In genomic region chr1:66912305-66912704, GRCm38 (mm10) we compare ENCODE assay signal across 14 mouse cellular contexts. TPM values are rescaled to one million over a fixed set of nuclear protein-coding genes. Genes with fewer than 3 reads are reported as not detected.
"Had no signal": no experiment of that assay in that cellular context is flagged by ENCODE, and none has a peak within 500 bp of the region (broad histone marks: within the 10 kb centered on the region; RNA-seq: fewer than 3 reads in every experiment).

No protein-coding gene starts in this region.

- DNase-seq: gastrocnemius, adult 2 months; gastrocnemius, postnatal 10 days; gastrocnemius, postnatal 25 days; heart, adult 18-20 months; heart, postnatal 10 days; heart, postnatal 4 days; kidney, adult 18-20 months; kidney, adult 8-10 months; kidney, postnatal 10 days; kidney, postnatal 25 days; kidney, postnatal 4 days; liver; liver, embryonic 13.5 days had no signal

RNA-seq across cellular contexts. Expression of gene Myl1, which starts 32.9 kb away (rescaled TPM):
- total RNA-seq: granulocyte monocyte progenitor cell, adult 5-6 weeks had no signal
